Mouse (Mus musculus) ES-Bruce4 (cell line): ENCODE measurements around the gene Gne.

Experiments used
- CTCF ChIP-seq: IDR thresholded peaks from one replicate; pipeline ENCODE4 v1.8.1; 2011; ENCODE audit warnings: low read depth, low read length
- POLR2A ChIP-seq: IDR thresholded peaks from one replicate; pipeline ENCODE4 v1.8.1; 2011; ENCODE audit warnings: low read length; ENCODE audit not compliant: insufficient read depth

- TF ChIP-seq CTCF (no peak), POLR2A (no peak)
These were observed 19.6 kb upstream of the Gne start for GRCm38 (mm10) chr4:44103620-44104019.
